Mouse (Mus musculus) lung, embryonic 16.5 days (tissue): ENCODE results near the gene Bloc1s2. TPM values are rescaled to one million over a fixed set of nuclear protein-coding genes. Genes with fewer than 3 reads are reported as not detected.

Experiments used
- ATAC-seq: fragments of 200-750 bp; cut with Nextera tagmentation; 2 replicates; pipeline ENCODE4 v1.8.0; 2017; ENCODE audit warnings: low read depth, mild to moderate bottlenecking, moderate library complexity
- H3K27ac ChIP-seq: fragments of 300-500 bp; sonication (generic); 2 replicates; pipeline ENCODE4 v1.5.1; 2014; ENCODE audit warnings: mild to moderate bottlenecking, control low read depth, low read length
- H3K27me3 ChIP-seq: fragments of 300-500 bp; sonication (generic); 2 replicates; pipeline ENCODE4 v1.6.1; 2014; ENCODE audit warnings: low read depth, low read length, mixed read lengths; ENCODE audit not compliant: control insufficient read depth, insufficient read depth
- H3K36me3 ChIP-seq: fragments of 300-500 bp; sonication (generic); 2 replicates; pipeline ENCODE4 v1.6.1; 2014; ENCODE audit warnings: low read length; ENCODE audit not compliant: control insufficient read depth, insufficient read depth
- H3K4me1 ChIP-seq: fragments of 300-500 bp; sonication (generic); replicated peaks from 2 replicates; pipeline ENCODE4 v1.6.1; 2014; ENCODE audit warnings: low read length, mixed read lengths; ENCODE audit not compliant: control insufficient read depth, insufficient read depth
- H3K4me2 ChIP-seq: fragments of 300-500 bp; sonication (generic); 2 replicates; pipeline ENCODE4 v1.6.1; 2014; ENCODE audit warnings: low read depth, low read length, control low read depth
- H3K4me3 ChIP-seq: fragments of 300-500 bp; sonication (generic); 2 replicates; pipeline ENCODE4 v1.5.1; 2014; ENCODE audit warnings: mild to moderate bottlenecking, low read length, control low read depth
- H3K9ac ChIP-seq: fragments of 300-500 bp; sonication (generic); 2 replicates; pipeline ENCODE4 v1.6.1; 2014; ENCODE audit warnings: low read length, control low read depth
- H3K9me3 ChIP-seq: fragments of 300-500 bp; sonication (generic); 2 replicates; pipeline ENCODE4 v1.6.1; 2016; ENCODE audit warnings: low read length; ENCODE audit not compliant: control insufficient read depth
- WGBS: fragments of 180-500 bp; shearing (Covaris S2); extraction: QIAGEN DNeasy Blood & Tissue Kit; methylation state at CpG from one replicate; pipeline ENCODE4 v1.1.7; 2014; 5-methylcytosine and 5-hydroxymethylcytosine counted together
- polyA plus RNA-seq: library from polyadenylated mRNA; unstranded; fragments of >200 nt; fragmentation: Nextera tagmentation; extraction: Ambion mirVana; gene quantifications from 2 replicates; pipeline ENCODE4 v1.2.1, GENCODE M21; 2015

Gene Bloc1s2
- 69.2 and 74.4 TPM in 2 replicates for polyA plus RNA-seq

- ATAC-seq, result peak; percentile 87
- WGBS, result 2% methylated on average over 46 of the region's 46 CpGs
- H3K27ac ChIP-seq, result no peak within 1 kb of the TSS
These were observed at the start of gene Bloc1s2 for GRCm38 (mm10) chr19:44145702-44146567. Gene Bloc1s2, minus strand, starts transcription at chr19:44146446.

GRCm38 (mm10) chr19:44195138-44195537 is 48.9 kb upstream of the Bloc1s2 start:
- 15% methylated on average over 7 of the region's 7 CpGs for WGBS
- H3K27me3 ChIP-seq, result no peaks in the 10 kb centered on the region
- no peak overlapping the region for H3K9ac ChIP-seq
- H3K4me1 ChIP-seq, result no peaks in the 10 kb centered on the region
- H3K27ac ChIP-seq, result no peak overlapping the region
- ATAC-seq, result 0 out of 2 replicates have a peak, but pooled peaks have one; percentile 36
- no peak overlapping the region for H3K4me3 ChIP-seq
- no peak overlapping the region for H3K4me2 ChIP-seq
- H3K9me3 ChIP-seq, result no peaks in the 10 kb centered on the region
- no peaks in the 10 kb centered on the region for H3K36me3 ChIP-seq

More at GRCm38 (mm10) chr19:44145702-44146567, at the start of gene Bloc1s2:
- Histone ChIP-seq H3K9ac (peak within 1 kb of the TSS; percentile 80), H3K36me3 (peaks cover 17% of the 10 kb centered on the region), H3K4me3 (peak within 1 kb of the TSS; percentile 79), H3K9me3 (no peaks in the 10 kb centered on the region), H3K4me1 (peaks cover 8% of the 10 kb centered on the region), H3K4me2 (peak within 1 kb of the TSS; percentile 65), H3K27me3 (no peaks in the 10 kb centered on the region)

- H3K9ac ChIP-seq, result no peak overlapping the region
- H3K4me3 ChIP-seq, result no peak overlapping the region
- H3K27ac ChIP-seq, result no peak overlapping the region
- no peak overlapping the region for H3K4me2 ChIP-seq
- H3K9me3 ChIP-seq, result no peaks in the 10 kb centered on the region
- peak; percentile 31; the same call in 1 of the 2 replicates for ATAC-seq
- H3K27me3 ChIP-seq, result no peaks in the 10 kb centered on the region
- WGBS, result 53% methylated on average over 7 of the region's 7 CpGs
- no peaks in the 10 kb centered on the region for H3K36me3 ChIP-seq
- no peaks in the 10 kb centered on the region for H3K4me1 ChIP-seq
These were observed 47.7 kb upstream of the Bloc1s2 start for GRCm38 (mm10) chr19:44193906-44194305.

- H3K4me3 ChIP-seq, result no peak within 1 kb of the TSS
- no peaks in the 10 kb centered on the region for H3K9me3 ChIP-seq
- H3K9ac ChIP-seq, result no peak within 1 kb of the TSS
- H3K27me3 ChIP-seq, result no peaks in the 10 kb centered on the region
- 44% methylated on average over 3 of the region's 3 CpGs for WGBS
- H3K36me3 ChIP-seq, result no peaks in the 10 kb centered on the region
- no peak within 1 kb of the TSS for H3K4me2 ChIP-seq
- ATAC-seq, result no peak
- no peak within 1 kb of the TSS for H3K27ac ChIP-seq
- H3K4me1 ChIP-seq, result no peaks in the 10 kb centered on the region
These were observed 46.1 kb upstream of the Bloc1s2 start, which contains the start of gene Pkd2l1 for GRCm38 (mm10) chr19:44192342-44192741. Gene Pkd2l1, minus strand, starts transcription at chr19:44192442.

GRCm38 (mm10) chr19:44189056-44189455 is 42.8 kb upstream of the Bloc1s2 start:
- no peaks in the 10 kb centered on the region for H3K4me1 ChIP-seq
- no peak overlapping the region for H3K4me3 ChIP-seq
- 76% methylated on average over 4 of the region's 4 CpGs for WGBS
- no peak for ATAC-seq
- H3K27me3 ChIP-seq, result no peaks in the 10 kb centered on the region
- H3K4me2 ChIP-seq, result no peak overlapping the region
- H3K27ac ChIP-seq, result no peak overlapping the region
- H3K36me3 ChIP-seq, result no peaks in the 10 kb centered on the region
- no peak overlapping the region for H3K9ac ChIP-seq
- H3K9me3 ChIP-seq, result no peaks in the 10 kb centered on the region

GRCm38 (mm10) chr19:44183968-44184367 is 37.7 kb upstream of the Bloc1s2 start:
- WGBS, result 64% methylated on average over 3 of the region's 3 CpGs
- H3K27ac ChIP-seq, result no peak overlapping the region
- no peaks in the 10 kb centered on the region for H3K9me3 ChIP-seq
- H3K4me2 ChIP-seq, result no peak overlapping the region
- no peaks in the 10 kb centered on the region for H3K36me3 ChIP-seq
- H3K4me1 ChIP-seq, result no peaks in the 10 kb centered on the region
- H3K9ac ChIP-seq, result no peak overlapping the region
- no peak overlapping the region for H3K4me3 ChIP-seq
- no peaks in the 10 kb centered on the region for H3K27me3 ChIP-seq
- no peak for ATAC-seq

- Histone ChIP-seq H3K27me3 (no peaks in the 10 kb centered on the region), H3K9ac (no peak overlapping the region), H3K27ac (no peak overlapping the region), H3K36me3 (no peaks in the 10 kb centered on the region), H3K4me2 (no peak overlapping the region), H3K9me3 (no peaks in the 10 kb centered on the region), H3K4me3 (no peak overlapping the region), H3K4me1 (no peaks in the 10 kb centered on the region)
- 76% methylated on average over 1 of the region's 1 CpGs for WGBS
- ATAC-seq, result no peak
These were observed 34.3 kb upstream of the Bloc1s2 start for GRCm38 (mm10) chr19:44180502-44180901.

- no peak for ATAC-seq
- 77% methylated on average over 3 of the region's 3 CpGs for WGBS
- H3K4me3 ChIP-seq, result no peak overlapping the region
- H3K9me3 ChIP-seq, result no peaks in the 10 kb centered on the region
- no peaks in the 10 kb centered on the region for H3K27me3 ChIP-seq
- no peak overlapping the region for H3K9ac ChIP-seq
- no peak overlapping the region for H3K27ac ChIP-seq
- H3K4me2 ChIP-seq, result no peak overlapping the region
- H3K36me3 ChIP-seq, result no peaks in the 10 kb centered on the region
- no peaks in the 10 kb centered on the region for H3K4me1 ChIP-seq
These were observed 30.5 kb upstream of the Bloc1s2 start for GRCm38 (mm10) chr19:44176741-44177140.

- H3K27me3 ChIP-seq, result no peaks in the 10 kb centered on the region
- ATAC-seq, result no peak
- H3K9me3 ChIP-seq, result no peaks in the 10 kb centered on the region
- no peak overlapping the region for H3K9ac ChIP-seq
- 59% methylated on average over 8 of the region's 8 CpGs for WGBS
- no peak overlapping the region for H3K4me3 ChIP-seq
- no peak overlapping the region for H3K4me2 ChIP-seq
- no peaks in the 10 kb centered on the region for H3K4me1 ChIP-seq
- no peak overlapping the region for H3K27ac ChIP-seq
- H3K36me3 ChIP-seq, result no peaks in the 10 kb centered on the region
These were observed 28.6 kb upstream of the Bloc1s2 start for GRCm38 (mm10) chr19:44174835-44175234.
